ENCODE assay signal across 23 mouse cellular contexts in genomic region chr8:74870346-74870949, GRCm38 (mm10). TPM values are rescaled to one million over a fixed set of nuclear protein-coding genes. Genes with fewer than 3 reads are reported as not detected.
A peak's percentile ranks its signal among the peaks of the same experiment; 100 is the strongest.
DNase-seq lines count a peak whose midpoint lies in the region; ATAC-seq and TF ChIP-seq lines count a peak whose summit lies in the region.
"Had no signal": no experiment of that assay in that cellular context is flagged by ENCODE, and none has a peak within 500 bp of the region (broad histone marks: within the 10 kb centered on the region; RNA-seq: fewer than 3 reads in every experiment).

No protein-coding gene starts in this region.

- no peaks in the 10 kb centered on the region for H3K27me3 ChIP-seq in hindbrain, postnatal 0 days (ENCODE audit: insufficient read depth, low read length)
- H3K27me3 ChIP-seq in hindbrain, embryonic 11.5 days (ENCODE audit: control insufficient read depth, insufficient read depth, low read length) = no peaks in the 10 kb centered on the region
- H3K27me3 ChIP-seq: embryonic facial prominence, embryonic 12.5 days; forebrain, embryonic 15.5 days; hindbrain, embryonic 12.5 days had no signal

- 72% methylated on average over 4 of the region's 4 CpGs for WGBS in hindbrain, postnatal 0 days
- 81% methylated on average over 4 of the region's 4 CpGs for WGBS in hindbrain, embryonic 11.5 days

- peak; percentile 60 for DNase-seq in adrenal gland, adult 2 months
- no peak for DNase-seq in adrenal gland, postnatal 25 days
- DNase-seq in hindbrain, postnatal 0 days (ENCODE audit: low spot score) = no peak
- no peak for DNase-seq in hindbrain, embryonic 11.5 days (ENCODE audit: low spot score)
- DNase-seq in R1 (ENCODE audit: low read depth, low spot score) = peak; percentile 21
- DNase-seq in skeletal muscle tissue, adult 2 months (ENCODE audit: low read depth, low spot score) = peak; percentile 7
- no peak for DNase-seq in right cerebral cortex, postnatal 10 days (ENCODE audit: low spot score in 2 of 2)
- DNase-seq: cerebellum, adult 8-10 months; kidney, adult 2 months; kidney, postnatal 14 days; liver, postnatal 0 days had no signal

- H3K36me3 ChIP-seq in hindbrain, postnatal 0 days (ENCODE audit: insufficient read depth, low read length) = no peaks in the 10 kb centered on the region
- no peaks in the 10 kb centered on the region for H3K36me3 ChIP-seq in hindbrain, embryonic 11.5 days (ENCODE audit: control insufficient read depth, insufficient read depth, low read length)
- H3K36me3 ChIP-seq: embryonic facial prominence, embryonic 12.5 days; forebrain, embryonic 15.5 days; hindbrain, embryonic 12.5 days; midbrain, embryonic 10.5 days had no signal

- H3K9ac ChIP-seq in hindbrain, postnatal 0 days (replicated peaks; ENCODE audit: low read length) = no peak overlapping the region
- no peak overlapping the region for H3K9ac ChIP-seq in hindbrain, embryonic 11.5 days (ENCODE audit: low read depth, low read length)
- H3K9ac ChIP-seq: embryonic facial prominence, embryonic 12.5 days; forebrain, embryonic 15.5 days; hindbrain, embryonic 12.5 days; liver, postnatal 0 days had no signal

- no peak overlapping the region for H3K27ac ChIP-seq in hindbrain, postnatal 0 days
- no peak overlapping the region for H3K27ac ChIP-seq in hindbrain, embryonic 11.5 days (ENCODE audit: low read depth, low read length)
- H3K27ac ChIP-seq: embryonic facial prominence, embryonic 12.5 days; forebrain, embryonic 15.5 days; heart, adult 2 months; hindbrain, embryonic 12.5 days; layer of hippocampus, adult 2 months; midbrain, embryonic 10.5 days had no signal

- H3K4me1 ChIP-seq in hindbrain, postnatal 0 days (ENCODE audit: insufficient read depth, low read length) = no peaks in the 10 kb centered on the region
- H3K4me1 ChIP-seq in hindbrain, embryonic 11.5 days (replicated peaks; ENCODE audit: control insufficient read depth, insufficient read depth, low read length) = no peaks in the 10 kb centered on the region
- H3K4me1 ChIP-seq: embryonic facial prominence, embryonic 12.5 days; forebrain, embryonic 15.5 days; hindbrain, embryonic 12.5 days had no signal

- H3K4me2 ChIP-seq in hindbrain, postnatal 0 days (ENCODE audit: low read depth, low read length) = no peak overlapping the region
- no peak overlapping the region for H3K4me2 ChIP-seq in hindbrain, embryonic 11.5 days (replicated peaks; ENCODE audit: low read depth, low read length)
- H3K4me2 ChIP-seq: embryonic facial prominence, embryonic 12.5 days; forebrain, embryonic 15.5 days; hindbrain, embryonic 12.5 days had no signal

- no peaks in the 10 kb centered on the region for H3K9me3 ChIP-seq in hindbrain, postnatal 0 days (ENCODE audit: low read length)
- no peaks in the 10 kb centered on the region for H3K9me3 ChIP-seq in hindbrain, embryonic 11.5 days (ENCODE audit: control insufficient read depth, low read length)
- H3K9me3 ChIP-seq: embryonic facial prominence, embryonic 12.5 days; forebrain, embryonic 15.5 days; hindbrain, embryonic 12.5 days; midbrain, embryonic 10.5 days had no signal

- no peak for TF ChIP-seq CTCF in hindbrain, postnatal 0 days (IDR thresholded peaks at IDR 0.05; ENCODE audit: low read depth)

- ATAC-seq in hindbrain, postnatal 0 days = 0 out of 2 replicates have a peak, but pooled peaks have one; percentile 29
- no peak for ATAC-seq in hindbrain, embryonic 11.5 days (ENCODE audit: low FRiP score)
- ATAC-seq: forebrain, embryonic 15.5 days; inflammation-experienced regulatory T-cells, adult 6 months; liver, postnatal 0 days had no signal

- H3K4me3 ChIP-seq in hindbrain, postnatal 0 days (ENCODE audit: low read length) = no peak overlapping the region
- no peak overlapping the region for H3K4me3 ChIP-seq in hindbrain, embryonic 11.5 days (ENCODE audit: low read depth, low read length)
- H3K4me3 ChIP-seq: embryonic facial prominence, embryonic 12.5 days; forebrain, embryonic 15.5 days; heart, adult 2 months; hindbrain, embryonic 12.5 days; layer of hippocampus, adult 2 months; midbrain, embryonic 10.5 days had no signal

RNA-seq across cellular contexts. Expression of gene Isx, which starts 2.5 kb away (rescaled TPM):
- not detected for total RNA-seq in adrenal gland, adult 2 months (2021)
- 0.28 TPM in 1 of 2 replicates, not detected in the other for polyA plus RNA-seq in adrenal gland, adult 2 months (2012; rRNA removed)
- total RNA-seq in adrenal gland, postnatal 25 days (2021) = not detected in 2 replicates
- not detected in 2 replicates for total RNA-seq in hindbrain, postnatal 0 days (2014; rRNA removed)
- polyA plus RNA-seq in hindbrain, postnatal 0 days (2015; fragmentation: Nextera tagmentation; extraction: Ambion mirVana) = not detected in 2 replicates
- polyA plus RNA-seq in hindbrain, embryonic 11.5 days (2014; fragmentation: Nextera tagmentation; extraction: Ambion mirVana) = not detected in 2 replicates
- total RNA-seq: CH12.LX; layer of hippocampus, adult 2 months; liver, adult 2 months; MEL; midbrain, postnatal 0 days; neutrophil, adult 5-6 weeks had no signal
- polyA plus RNA-seq: embryonic facial prominence, embryonic 12.5 days; forebrain, embryonic 15.5 days; hindbrain, embryonic 12.5 days; kidney, adult 2 months; liver, postnatal 0 days; midbrain, embryonic 10.5 days; midbrain, postnatal 0 days had no signal

Comparison
In these comparisons a context has a peak if more than half of its experiments do, and no peak if none do; other contexts are left out.
1. DNase-seq: peak in adrenal gland, adult 2 months (single experiment), R1 (single experiment) and skeletal muscle tissue, adult 2 months (single experiment); none in adrenal gland, postnatal 25 days (single experiment), hindbrain, postnatal 0 days (single experiment), hindbrain, embryonic 11.5 days (single experiment) and right cerebral cortex, postnatal 10 days (0 of 2).